Mouse (Mus musculus) neural tube, embryonic 12.5 days (tissue): Measurements from ENCODE around the gene Crygb. TPM values are rescaled to one million over a fixed set of nuclear protein-coding genes. Genes with fewer than 3 reads are reported as not detected.

Experiments
- polyA plus RNA-seq: library from polyadenylated mRNA; unstranded; fragments of >200 nt; fragmentation: Nextera tagmentation; extraction: Ambion mirVana; gene quantifications from 2 replicates; pipeline ENCODE4 v1.2.1, GENCODE M21; 2016

The Crygb gene
- polyA plus RNA-seq, 1 experiment from 2014 or later = not detected

Other genes with a start within 250 kb of the Crygb start
- 12.9 and 13.2 TPM in 2 replicates for gene Plekhm3, start 125.5 kb downstream of the Crygb start, polyA plus RNA-seq
- gene Akr1cl, start 49.5 kb downstream of the Crygb start, polyA plus RNA-seq = 0.15 TPM in 1 of 2 replicates, not detected in the other
- not detected in 2 replicates for gene Cryge, start 31.1 kb downstream of the Crygb start, polyA plus RNA-seq
- gene Crygd, start 18.8 kb downstream of the Crygb start, polyA plus RNA-seq = not detected in 2 replicates
- not detected in 2 replicates for gene Crygc, start 8.6 kb downstream of the Crygb start, polyA plus RNA-seq
- gene Cryga, start 21.1 kb upstream of the Crygb start, polyA plus RNA-seq = not detected in 2 replicates
- gene Gm28845, start 37.3 kb upstream of the Crygb start, polyA plus RNA-seq = not detected in 2 replicates
- gene D630023F18Rik, start 40.9 kb upstream of the Crygb start, polyA plus RNA-seq = 0.19 TPM in 1 of 2 replicates, not detected in the other
- gene Idh1, start 104.2 kb upstream of the Crygb start, polyA plus RNA-seq = 399 and 409 TPM in 2 replicates
- 16.5 and 18.1 TPM in 2 replicates for gene Pikfyve, start 104.4 kb upstream of the Crygb start, polyA plus RNA-seq
- 4.2 and 4.7 TPM in 2 replicates for gene Pth2r, start 199.8 kb upstream of the Crygb start, polyA plus RNA-seq